Mouse (Mus musculus) C2C12 (cell line): ENCODE measurements around the gene Hmgb1.

Experiments used
- CTCF ChIP-seq: IDR thresholded peaks from one replicate; pipeline ENCODE4 v1.5.1; 2011; ENCODE audit not compliant: control insufficient read depth, insufficient read depth, insufficient read length
- MYOD1 ChIP-seq: IDR thresholded peaks from one replicate; pipeline ENCODE4 v1.6.1; 2011; ENCODE audit warnings: low read depth; ENCODE audit not compliant: control insufficient read depth, insufficient read length
- MYOG ChIP-seq: IDR thresholded peaks from one replicate; pipeline ENCODE4 v1.6.1; 2011; ENCODE audit not compliant: control insufficient read depth, insufficient read length; ENCODE audit errors: extremely low read depth

DNA sequence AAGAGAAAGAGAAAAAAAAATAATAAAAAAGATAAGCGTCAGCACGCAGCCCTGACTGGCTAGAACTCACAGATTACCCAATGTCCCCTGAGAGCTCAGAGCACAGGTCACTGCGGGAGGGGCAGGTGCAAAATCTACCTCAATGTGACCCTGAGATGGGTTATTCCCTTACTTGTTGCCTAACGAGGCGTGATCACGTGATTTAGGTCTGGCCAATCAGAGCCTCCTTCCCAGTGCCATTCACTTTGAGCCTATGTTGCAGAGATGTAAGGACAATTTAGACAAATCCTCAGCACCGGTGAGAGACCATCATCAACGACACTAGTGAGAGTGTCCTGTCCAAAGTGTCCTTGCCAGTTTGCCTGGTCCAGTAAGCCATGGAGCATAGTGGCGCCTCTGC, 44.0 kb downstream of the Hmgb1 start:
- TF ChIP-seq CTCF (no peak), MYOG (no peak), MYOD1 (no peak)
